Mouse (Mus musculus) ovary, postnatal 14 days (tissue): Measurements from ENCODE around the gene Ivns1abp.
"Not testable (repeated sequence)": the region's sequence is repeated elsewhere in the genome, so short reads cannot be mapped to it uniquely, and the experiment has no call there.

ENCODE experiments used
- DNase-seq: peaks from one replicate; pipeline ENCODE4 v3.0.0; 2022; ENCODE audit warnings: low spot score

Gene Ivns1abp

DNA sequence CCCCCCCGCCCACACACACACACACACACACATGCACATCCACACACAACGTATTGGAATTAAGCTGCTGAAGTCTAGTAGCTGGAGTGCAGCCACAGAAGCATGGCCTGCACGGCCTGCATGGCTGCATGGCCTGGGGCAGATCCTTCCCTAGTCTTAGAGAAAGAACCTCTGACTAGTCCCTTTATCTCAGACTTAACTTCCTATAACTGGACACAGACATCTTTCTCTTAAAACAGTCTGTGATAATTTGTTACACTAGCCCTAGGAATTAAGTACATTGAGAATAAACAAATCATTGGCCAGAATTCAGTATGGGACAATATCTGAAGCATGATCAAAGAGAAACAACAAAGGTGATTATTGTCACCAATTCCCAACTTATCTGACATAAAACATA lies 2.0 kb upstream of the Ivns1abp start:
- no peak for DNase-seq

DNA sequence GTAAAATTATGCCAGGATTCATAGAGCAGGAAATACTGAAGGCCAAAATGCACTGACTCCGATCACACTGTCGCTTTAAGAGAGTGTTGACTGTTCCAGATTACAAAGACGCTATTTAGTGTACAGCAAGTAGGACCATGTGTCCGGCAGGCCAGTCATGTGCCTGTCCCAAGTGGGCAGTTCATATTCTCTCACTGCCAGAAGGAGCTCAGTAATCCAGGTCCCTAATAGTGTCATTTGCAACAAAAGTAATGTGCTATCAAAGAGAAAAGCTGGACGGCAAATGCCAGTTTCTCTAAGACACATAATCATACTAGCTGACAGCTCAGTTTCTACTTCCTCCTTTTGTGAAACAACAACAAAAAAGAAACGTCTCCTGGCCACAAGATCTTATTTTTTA lies 1.3 kb upstream of the Ivns1abp start:
- DNase-seq: no peak

DNA sequence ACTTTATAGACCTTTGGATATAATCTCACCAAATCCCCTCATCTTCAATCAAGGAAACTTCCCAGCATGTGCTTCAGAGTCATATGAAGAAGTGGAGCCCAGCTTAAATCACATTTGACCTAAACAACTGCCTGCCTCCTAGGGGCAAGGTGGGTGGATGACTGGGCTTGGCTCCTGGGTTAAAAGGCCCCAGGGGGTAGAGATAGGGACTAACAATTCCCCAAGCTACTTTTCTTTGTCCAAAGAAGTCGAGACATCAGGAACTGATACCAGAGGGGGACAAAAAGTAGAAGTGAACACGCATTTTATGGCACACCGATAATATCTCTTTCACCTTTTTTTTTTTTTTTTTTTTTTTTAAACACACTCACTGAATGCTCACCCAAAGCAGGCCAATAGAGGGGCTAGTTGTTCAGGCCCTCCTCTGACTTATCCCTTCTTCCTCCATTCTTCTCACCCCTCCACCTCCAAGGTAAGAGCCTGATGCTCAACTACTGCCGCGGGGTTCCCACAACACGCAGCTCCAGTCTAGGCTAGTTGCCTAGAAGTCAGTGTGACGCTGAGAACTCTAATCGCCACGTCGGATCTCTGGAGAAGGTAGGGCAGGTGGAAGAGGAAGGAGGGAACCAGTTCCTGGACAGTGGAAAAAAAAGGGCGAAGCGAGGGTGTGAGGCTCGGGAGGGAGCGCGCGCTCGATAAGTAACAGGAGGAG lies 550 bp upstream of the Ivns1abp start:
- DNase-seq: no peak

DNA sequence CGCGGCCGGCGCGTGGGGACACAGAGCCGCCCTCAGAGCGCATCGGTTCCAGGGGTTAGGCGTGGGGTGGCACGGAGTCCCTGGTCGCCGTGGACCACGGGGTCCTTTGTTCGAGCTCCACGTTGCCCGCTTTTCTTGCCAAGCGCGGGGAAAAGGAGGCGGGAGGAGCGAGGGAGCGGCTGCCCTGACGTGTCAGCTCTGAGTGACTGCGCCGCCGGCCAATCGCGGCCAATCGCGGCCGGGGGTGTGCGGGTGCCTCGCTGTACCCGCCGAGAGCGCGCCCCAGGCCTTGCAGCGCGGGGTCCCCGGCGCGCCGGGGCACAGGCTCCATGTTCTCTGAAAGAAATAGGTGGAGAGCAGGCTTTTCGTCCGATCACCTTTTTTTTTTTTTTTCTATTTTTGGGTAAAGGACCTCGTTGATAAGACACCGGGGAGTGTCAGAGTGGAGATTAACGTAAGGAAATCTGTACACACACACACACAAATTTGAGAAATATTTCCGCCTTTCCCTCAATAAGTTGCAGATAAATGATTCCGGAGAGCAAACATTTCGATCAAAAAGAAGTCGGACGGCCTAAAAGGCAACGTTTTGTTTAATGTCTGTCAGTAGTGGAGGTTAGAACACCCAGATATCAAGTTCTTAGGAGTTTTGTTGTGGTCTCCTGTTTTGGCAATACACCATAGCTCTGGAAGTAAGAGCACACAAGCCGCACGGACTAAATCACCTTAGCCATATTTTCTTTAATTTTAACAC lies 1.0 kb downstream of the Ivns1abp start:
- DNase-seq: peak; percentile 92

DNA sequence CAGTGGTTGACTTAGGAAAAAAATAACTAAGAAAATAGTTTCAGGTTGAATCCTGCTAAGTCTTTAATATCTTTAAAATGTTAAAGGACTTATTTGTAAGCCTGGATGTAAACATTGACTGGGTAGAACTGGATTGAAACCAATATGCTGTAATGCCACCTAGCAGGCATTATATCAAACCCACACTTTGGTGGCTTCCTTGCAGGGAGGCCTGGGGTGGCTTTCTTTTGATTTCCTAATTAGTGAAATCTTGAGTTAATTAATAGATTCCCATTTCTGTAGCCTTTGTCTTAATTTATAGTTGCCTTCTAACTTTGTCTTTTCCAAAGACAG lies 1.6 kb downstream of the Ivns1abp start:
- DNase-seq: no peak

DNA sequence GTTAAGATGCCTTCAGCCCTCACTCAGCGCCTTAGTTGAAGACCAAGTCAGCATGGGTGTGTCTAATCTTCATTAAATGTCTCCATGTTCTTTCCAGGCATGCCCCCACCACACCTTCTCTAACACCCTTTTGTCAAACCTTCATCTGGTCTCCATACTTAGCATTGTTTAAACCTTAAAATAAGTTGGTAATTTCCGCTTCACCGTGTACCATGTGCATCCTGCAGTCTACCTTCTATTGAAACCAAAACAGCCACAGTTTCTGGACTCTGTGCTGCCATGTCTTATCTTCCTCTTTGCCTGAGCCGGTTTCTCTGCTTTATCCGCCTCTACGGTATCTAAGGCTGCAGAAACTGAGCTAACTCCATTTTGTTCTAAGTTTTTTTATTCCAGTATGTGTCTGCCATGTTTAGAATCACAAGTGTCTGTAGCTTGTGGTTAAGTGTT lies 2.4 kb downstream of the Ivns1abp start:
- DNase-seq: no peak

DNA sequence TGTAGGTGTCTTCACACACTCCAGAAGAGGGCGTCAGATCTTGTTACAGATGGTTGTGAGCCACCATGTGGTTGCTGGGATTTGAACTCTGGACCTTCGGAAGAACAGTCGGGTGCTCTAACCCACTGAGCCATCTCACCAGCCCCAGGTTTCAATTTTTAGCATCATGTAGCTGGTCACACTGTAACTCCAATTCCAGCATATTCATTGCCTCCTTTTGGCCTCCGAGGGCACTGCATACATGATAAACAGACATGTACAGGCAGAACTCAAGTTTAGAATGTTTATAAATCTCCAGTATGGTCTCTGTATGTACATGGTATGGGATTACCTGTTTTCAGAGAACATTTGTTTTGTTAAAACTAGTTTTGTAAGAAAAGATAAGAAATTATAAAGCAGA lies 4.0 kb downstream of the Ivns1abp start:
- DNase-seq: not testable (repeated sequence)

DNA sequence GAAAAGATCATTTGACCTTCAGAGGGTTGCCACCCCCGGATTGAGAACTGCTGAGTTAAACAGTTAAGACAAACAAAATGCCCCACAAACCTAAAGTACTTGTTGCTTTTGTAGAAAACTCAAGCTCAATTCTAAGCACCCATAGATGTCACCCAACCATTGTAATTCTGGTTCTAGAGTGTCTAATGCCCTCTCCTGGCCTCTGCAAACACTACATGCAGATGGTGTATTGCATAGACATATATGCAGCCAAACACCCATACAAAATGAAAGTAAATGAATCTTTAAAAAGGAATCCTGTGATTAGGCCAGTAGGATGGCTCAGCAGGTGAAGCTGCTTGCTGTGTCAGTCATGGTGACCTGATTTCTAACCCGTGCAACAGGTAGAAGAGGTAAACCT lies 8.6 kb downstream of the Ivns1abp start:
- DNase-seq: no peak

DNA sequence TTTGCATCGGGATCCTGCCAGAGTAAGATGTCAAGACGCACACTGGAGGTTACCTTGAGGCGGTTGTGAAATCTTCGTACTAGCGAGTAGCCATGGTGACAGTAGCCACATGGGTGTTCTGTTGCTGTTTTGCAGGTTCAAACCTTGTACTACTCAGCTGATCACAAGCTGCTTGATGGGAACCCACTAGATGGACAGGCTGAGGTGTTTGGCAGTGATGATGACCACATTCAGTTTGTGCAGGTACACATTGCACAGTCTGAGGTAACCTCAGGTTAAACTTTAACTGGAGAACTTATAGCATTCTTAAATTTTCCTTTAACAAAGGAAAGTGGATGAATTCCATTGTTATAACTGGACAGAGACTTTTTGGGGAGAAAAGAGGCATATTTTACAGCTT lies 11.7 kb downstream of the Ivns1abp start:
- DNase-seq: no peak

DNA sequence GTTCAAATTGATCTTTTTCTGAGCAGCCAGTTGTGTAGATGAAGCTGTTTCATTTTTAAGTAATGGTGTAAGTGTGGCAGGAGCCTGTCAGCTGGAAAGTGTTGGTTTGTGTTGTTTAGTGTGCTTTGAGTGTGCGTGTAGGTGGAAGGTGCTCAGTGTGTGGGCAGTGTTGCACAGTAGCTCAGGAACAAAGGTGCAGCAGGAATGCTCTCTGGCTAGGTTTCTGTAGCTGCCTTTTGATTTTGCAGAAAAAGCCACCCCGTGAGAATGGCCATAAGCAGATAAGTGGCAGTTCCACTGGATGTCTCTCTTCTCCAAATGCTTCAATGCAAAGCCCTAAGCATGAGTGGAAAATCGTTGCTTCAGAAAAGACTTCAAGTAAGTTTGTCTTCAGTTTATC lies 15.1 kb downstream of the Ivns1abp start:
- no peak for DNase-seq

DNA sequence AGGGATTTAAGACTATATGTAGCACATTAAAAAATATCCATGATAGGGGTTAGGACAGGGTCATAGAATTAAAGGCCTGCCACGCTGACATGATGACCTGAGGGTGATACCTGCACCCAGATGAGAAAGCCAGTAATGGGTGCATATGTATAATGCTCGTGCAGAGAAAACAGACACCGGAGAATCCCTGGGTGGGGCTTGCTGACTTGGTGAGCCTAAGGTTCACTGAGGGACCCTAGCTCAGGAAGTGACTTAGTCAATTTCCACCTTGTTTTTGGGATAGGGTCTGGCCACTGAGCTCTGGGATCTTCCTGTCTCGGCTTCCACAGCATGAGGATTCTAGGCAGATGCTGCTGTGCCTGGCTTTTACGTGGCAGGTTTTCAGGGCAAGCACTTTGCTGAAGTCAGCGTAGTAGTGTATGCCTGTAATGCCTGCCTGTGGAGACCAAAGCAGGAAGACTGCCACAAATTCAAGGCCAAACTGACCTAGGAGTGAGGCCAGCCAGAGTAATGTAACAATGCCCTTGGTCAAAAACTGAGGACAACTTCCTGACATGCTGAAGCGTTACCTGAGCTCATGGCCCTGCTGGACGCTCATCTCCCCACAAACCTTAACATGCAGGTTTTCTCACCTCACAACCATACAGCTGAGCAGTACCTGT lies 22.8 kb downstream of the Ivns1abp start:
- DNase-seq: no peak

DNA sequence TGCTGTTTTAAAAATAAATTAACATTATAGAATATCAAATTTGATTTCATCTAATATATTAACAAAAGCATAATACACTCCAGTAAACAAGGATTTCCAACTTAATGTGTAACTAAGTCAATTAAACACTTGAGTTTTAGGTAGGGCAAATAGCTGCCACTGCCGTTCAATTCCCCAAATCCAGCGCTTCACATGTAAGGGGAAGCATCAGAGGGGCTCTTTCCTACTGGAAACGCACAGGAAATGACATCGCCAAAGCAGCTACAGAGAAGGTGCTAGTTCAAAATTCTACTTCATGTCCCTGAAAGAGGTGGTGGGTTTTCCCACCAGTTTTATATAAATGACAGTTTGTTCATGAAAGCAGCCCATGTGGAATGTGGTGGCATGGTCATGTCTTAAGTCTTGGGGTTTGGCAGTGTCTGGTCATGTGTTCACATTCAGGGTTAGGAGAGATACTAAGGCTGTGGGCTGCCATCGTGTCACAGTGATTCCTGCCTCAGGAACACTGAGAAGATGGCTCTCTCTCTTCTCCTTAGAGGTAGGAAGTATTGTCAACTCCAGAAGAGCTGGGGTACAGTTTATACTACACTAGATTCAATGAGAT lies 23.5 kb downstream of the Ivns1abp start:
- DNase-seq: no peak

DNA sequence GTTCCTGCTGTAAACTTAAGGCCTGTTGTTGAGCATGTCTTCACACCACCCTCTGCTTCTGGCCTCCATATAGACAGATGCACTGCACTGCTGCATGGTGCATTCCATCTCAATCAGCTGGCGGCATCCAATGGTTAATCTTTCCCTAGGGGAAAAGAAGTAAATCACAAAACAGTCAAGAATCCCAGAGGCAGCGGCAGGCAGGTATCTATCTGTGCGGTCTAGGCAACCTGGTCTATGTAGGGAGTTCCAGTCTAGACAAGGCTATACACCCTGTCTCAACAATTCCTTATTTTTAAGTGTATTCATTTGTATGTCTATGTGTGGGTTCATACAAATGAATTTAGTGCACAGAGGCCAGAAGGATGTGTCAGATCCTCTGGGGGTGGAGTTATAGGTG lies 24.2 kb downstream of the Ivns1abp start:
- no peak for DNase-seq

DNA sequence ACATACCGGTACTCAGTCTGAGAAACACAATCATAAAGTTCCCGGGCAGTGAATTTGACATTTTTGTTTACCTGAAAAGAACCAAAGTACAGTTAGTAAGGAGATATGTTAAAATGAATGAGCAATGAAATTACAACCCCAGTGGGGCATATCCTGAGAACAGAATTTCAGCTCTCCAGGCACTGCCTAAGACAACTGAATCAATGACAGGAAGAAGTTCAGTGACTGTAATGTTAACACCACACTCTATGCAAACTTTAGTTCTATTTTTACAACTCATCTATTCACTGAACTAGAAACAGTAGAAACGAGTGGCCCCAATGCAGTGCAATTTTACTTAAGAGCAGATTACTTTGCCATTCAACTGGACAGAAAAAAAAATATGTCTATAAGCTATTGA lies 26.3 kb downstream of the Ivns1abp start:
- DNase-seq: no peak

DNA sequence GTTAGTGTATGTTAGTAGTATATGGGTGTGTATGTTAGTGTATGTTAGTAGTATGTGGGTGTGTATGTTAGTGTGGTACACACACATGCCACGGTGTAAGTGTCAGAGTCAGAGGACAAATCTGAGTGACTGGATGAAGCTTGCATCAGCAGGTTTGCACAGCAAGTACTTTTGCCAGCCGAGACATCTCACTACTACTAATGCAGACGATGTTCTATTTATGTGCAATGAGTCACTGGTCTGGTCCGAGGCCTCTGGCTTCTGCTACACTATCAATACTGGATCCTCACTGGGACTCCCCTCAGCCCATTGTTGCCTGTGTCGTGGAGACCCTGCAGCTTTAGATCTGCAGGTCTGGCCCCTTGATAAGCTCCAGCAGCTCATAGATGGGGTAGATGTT lies 27.3 kb downstream of the Ivns1abp start:
- no peak for DNase-seq

DNA sequence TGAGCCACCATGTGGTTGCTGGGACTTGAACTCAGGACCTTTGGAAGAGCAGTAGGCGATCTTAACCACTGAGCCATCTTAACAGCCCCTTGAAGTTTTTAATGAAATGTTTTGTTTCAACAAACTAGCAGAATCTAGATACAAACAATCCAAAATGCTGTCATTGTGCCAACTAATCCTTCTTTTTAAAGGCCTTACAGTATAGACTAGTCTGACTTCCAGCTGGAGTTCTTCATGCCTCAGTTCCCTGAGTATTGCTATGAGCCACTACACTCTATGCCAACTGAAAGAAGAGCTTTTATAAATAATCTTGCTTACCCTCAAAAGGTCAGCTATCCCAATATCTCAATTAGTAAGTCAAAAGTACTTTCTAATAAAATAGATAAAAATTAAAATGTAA lies 28.5 kb downstream of the Ivns1abp start:
- no peak for DNase-seq

DNA sequence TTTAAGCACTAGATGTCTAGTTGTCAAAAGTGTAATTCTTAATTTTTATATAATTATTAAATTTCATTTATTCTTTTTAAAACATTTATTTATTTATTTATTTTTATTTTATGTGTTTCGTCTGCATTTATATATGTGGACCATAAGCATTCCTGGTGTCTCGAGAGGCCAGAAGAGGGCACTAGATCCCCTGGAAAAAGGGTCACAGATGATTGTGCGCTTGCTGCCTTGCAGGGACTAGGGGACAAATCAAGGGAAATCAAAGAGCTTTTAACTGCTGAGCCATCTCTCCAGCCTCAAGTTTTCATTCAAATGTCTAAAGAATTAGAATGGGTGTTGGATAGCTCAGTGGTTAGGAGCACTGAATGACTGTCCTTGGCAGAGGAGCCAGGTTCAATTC lies 33.1 kb downstream of the Ivns1abp start:
- DNase-seq: no peak

DNA sequence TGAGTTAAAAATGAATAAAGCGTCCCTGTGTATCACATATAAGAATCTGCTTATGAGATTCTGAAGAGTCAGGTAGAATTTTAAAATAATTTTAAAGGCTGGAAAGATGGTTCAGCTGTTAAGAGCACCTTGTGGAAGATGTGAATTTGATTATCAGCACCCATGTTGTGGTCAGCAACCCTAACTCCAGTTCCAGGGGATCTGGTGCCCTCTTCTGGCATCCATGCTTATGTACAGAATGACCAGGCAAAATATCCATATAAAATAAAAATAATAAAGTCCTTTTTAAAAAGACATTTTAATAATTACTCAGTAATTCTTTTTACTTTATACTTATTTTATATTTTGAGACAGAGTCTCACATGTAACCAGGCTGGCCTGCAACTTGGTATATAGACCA lies 45.8 kb downstream of the Ivns1abp start:
- DNase-seq: no peak

DNA sequence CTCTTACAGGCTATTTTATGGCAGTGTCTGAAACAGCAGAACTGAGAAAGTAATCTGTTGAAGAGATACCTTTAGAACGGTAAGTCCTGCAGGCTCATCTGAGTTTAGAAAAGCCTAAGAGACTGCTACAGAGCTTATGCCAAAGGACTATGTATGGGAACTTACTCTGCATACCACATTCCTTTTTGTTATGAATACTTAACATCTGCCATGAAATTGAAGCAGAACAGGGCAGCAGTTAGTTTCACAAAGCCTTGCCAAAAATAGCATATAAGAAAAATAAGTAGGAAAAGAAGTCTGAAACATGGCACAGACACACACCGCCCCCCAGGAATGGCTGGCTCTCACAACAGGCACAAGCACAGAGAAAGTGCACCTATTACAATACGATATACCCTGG lies 65.5 kb downstream of the Ivns1abp start:
- DNase-seq: no peak
